Mouse (Mus musculus) kidney, postnatal 4 days (tissue): ENCODE measurements around the gene Gm29644.
"Not testable (repeated sequence)": the region's sequence is repeated elsewhere in the genome, so short reads cannot be mapped to it uniquely, and the experiment has no call there.

ENCODE experiments used
- DNase-seq, 2 experiments: peaks; one replicate each; pipeline ENCODE4 v3.0.0; 2021; ENCODE audit warnings: mixed read lengths in 2 of 2

The Gm29644 gene

DNA sequence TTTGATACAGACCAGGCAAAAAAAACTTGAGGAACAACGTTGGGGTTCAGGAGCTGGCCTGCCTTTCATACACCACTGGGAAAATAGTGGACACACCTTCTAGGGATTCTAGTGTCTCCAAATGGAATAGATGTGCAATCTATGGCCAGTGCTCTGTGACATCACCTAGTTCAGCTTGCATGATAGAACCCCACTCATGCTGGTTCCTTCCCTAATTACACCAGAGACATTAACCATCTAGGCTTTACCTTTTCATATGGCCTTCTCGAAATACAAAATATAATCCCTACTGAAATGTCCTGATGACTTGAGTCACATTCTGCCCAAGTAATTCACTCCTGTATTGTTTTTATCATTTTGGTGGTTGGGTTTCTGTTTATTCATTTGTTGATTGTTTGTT lies at the start of gene Gm29644, which contains the start of gene Gm29423:
TSS of gene Gm29644 (minus strand) at position 157 of the 400 bp plus-strand sequence.
TSS of gene Gm29423 (minus strand) at position 101 of the 400 bp plus-strand sequence.
- not testable (repeated sequence) for DNase-seq

DNA sequence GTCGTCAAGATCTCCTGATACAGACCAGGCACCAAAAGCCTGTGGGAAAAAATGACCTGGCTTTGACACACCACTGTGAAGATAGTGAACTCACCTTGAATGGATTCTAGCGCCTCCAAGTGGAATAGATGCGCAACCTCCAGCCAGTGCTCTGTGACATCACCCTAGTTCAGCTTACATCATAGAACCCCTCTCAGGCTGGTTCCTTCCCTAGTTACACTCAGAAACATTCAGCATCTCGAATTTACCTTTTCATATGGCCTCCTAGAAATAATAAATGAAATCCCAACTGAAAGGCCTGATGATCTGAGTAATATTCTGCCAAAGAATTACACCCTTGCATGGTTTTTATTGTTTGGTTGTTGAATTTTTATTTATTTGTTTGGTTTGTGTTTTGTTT lies 29.6 kb downstream of the Gm29644 start, which contains the start of gene Gm21118:
TSS of gene Gm21118 (minus strand) at position 101 of the 400 bp plus-strand sequence.
- DNase-seq: not testable (repeated sequence)
